Comparison of ENCODE assay signal across 23 mouse cellular contexts in genomic region chr11:68209506-68209905, GRCm38 (mm10).
DNase-seq lines count a peak whose midpoint lies in the region; ATAC-seq lines count a peak whose summit lies in the region.
"Had no signal": no experiment of that assay in that cellular context is flagged by ENCODE, and none has a peak within 500 bp of the region (broad histone marks: within the 10 kb centered on the region; RNA-seq: fewer than 3 reads in every experiment).

No protein-coding gene starts in this region.

- DNase-seq in lung, postnatal 10 days, result no peak
- no peak for DNase-seq in urinary bladder, postnatal 25 days (ENCODE audit: low spot score)
- DNase-seq: adrenal gland, postnatal 14 days; cerebellum, adult 11-12 months; cerebellum, adult 9-11 months; cerebellum, postnatal 36 days; embryo, embryonic 11 days; gastrocnemius, adult 2 months; gastrocnemius, postnatal 36 days; heart, adult 18-20 months; heart, postnatal 10 days; heart, postnatal 4 days had no signal

- H3K36me3 ChIP-seq in lung, embryonic 15.5 days, result no peaks in the 10 kb centered on the region
- H3K36me3 ChIP-seq in intestine, embryonic 15.5 days, result no peaks in the 10 kb centered on the region
- H3K36me3 ChIP-seq in stomach, embryonic 15.5 days, result no peaks in the 10 kb centered on the region
- peaks cover 8% of the 10 kb centered on the region for H3K36me3 ChIP-seq in hindbrain, embryonic 13.5 days
- H3K36me3 ChIP-seq: embryonic facial prominence, embryonic 15.5 days had no signal

- no peak overlapping the region for H3K4me2 ChIP-seq in lung, embryonic 15.5 days
- no peak overlapping the region for H3K4me2 ChIP-seq in intestine, embryonic 15.5 days (replicated peaks)
- H3K4me2 ChIP-seq in stomach, embryonic 15.5 days, result no peak overlapping the region
- no peak overlapping the region for H3K4me2 ChIP-seq in hindbrain, embryonic 13.5 days
- H3K4me2 ChIP-seq: embryonic facial prominence, embryonic 15.5 days; hindbrain, embryonic 14.5 days had no signal

- no peaks in the 10 kb centered on the region for H3K27me3 ChIP-seq in lung, embryonic 15.5 days
- no peaks in the 10 kb centered on the region for H3K27me3 ChIP-seq in intestine, embryonic 15.5 days (replicated peaks)
- H3K27me3 ChIP-seq in stomach, embryonic 15.5 days (replicated peaks), result no peaks in the 10 kb centered on the region
- H3K27me3 ChIP-seq in hindbrain, embryonic 13.5 days, result 0 out of 2 replicates have a peak, but pooled peaks cover 3% of the 10 kb centered on the region
- H3K27me3 ChIP-seq: embryonic facial prominence, embryonic 15.5 days had no signal

- peaks cover 64% of the 10 kb centered on the region for H3K4me1 ChIP-seq in lung, embryonic 15.5 days
- peaks cover 32% of the 10 kb centered on the region for H3K4me1 ChIP-seq in intestine, embryonic 15.5 days (replicated peaks)
- H3K4me1 ChIP-seq in stomach, embryonic 15.5 days, result peaks cover 16% of the 10 kb centered on the region
- H3K4me1 ChIP-seq in hindbrain, embryonic 13.5 days (replicated peaks), result peaks cover 43% of the 10 kb centered on the region

- no peak overlapping the region for H3K9ac ChIP-seq in lung, embryonic 15.5 days
- no peak overlapping the region for H3K9ac ChIP-seq in intestine, embryonic 15.5 days
- no peak overlapping the region for H3K9ac ChIP-seq in stomach, embryonic 15.5 days
- no peak overlapping the region for H3K9ac ChIP-seq in hindbrain, embryonic 13.5 days
- H3K9ac ChIP-seq: embryonic facial prominence, embryonic 15.5 days; hindbrain, embryonic 14.5 days had no signal

- no peak for ATAC-seq in lung, embryonic 15.5 days (ENCODE audit: borderline replicate concordance, extremely low read depth, low FRiP score, low TSS enrichment)
- ATAC-seq in common myeloid progenitor, adult 5-6 weeks (replicated peaks; ENCODE audit: low read depth, poor library complexity, severe bottlenecking), result peak; percentile 64
- ATAC-seq in intestine, embryonic 15.5 days, result no peak
- no peak for ATAC-seq in stomach, embryonic 15.5 days (ENCODE audit: insufficient read depth, low FRiP score, low read depth)
- no peak for ATAC-seq in hindbrain, embryonic 13.5 days (ENCODE audit: low FRiP score)
- ATAC-seq: forebrain, embryonic 14.5 days had no signal

- WGBS in lung, embryonic 15.5 days, result 75% methylated on average over 4 of the region's 4 CpGs
- WGBS in intestine, embryonic 15.5 days, result 81% methylated on average over 4 of the region's 4 CpGs
- WGBS in stomach, embryonic 15.5 days, result 76% methylated on average over 4 of the region's 4 CpGs
- 87% methylated on average over 4 of the region's 4 CpGs for WGBS in hindbrain, embryonic 13.5 days

- H3K9me3 ChIP-seq in lung, embryonic 15.5 days, result no peaks in the 10 kb centered on the region
- H3K9me3 ChIP-seq in intestine, embryonic 15.5 days, result no peaks in the 10 kb centered on the region
- no peaks in the 10 kb centered on the region for H3K9me3 ChIP-seq in stomach, embryonic 15.5 days
- H3K9me3 ChIP-seq in hindbrain, embryonic 13.5 days, result no peaks in the 10 kb centered on the region
- H3K9me3 ChIP-seq: embryonic facial prominence, embryonic 15.5 days; forebrain, embryonic 10.5 days; heart, embryonic 10.5 days had no signal

- peak overlapping the region; percentile 23; the same call in 1 of the 2 replicates for H3K27ac ChIP-seq in lung, embryonic 15.5 days
- peak overlapping the region; percentile 38; the same call in 1 of the 2 replicates for H3K27ac ChIP-seq in intestine, embryonic 15.5 days
- H3K27ac ChIP-seq in stomach, embryonic 15.5 days, result peak overlapping the region; percentile 52; the same call in 1 of the 2 replicates
- H3K27ac ChIP-seq in hindbrain, embryonic 13.5 days, result no peak overlapping the region
- H3K27ac ChIP-seq: embryonic facial prominence, embryonic 15.5 days; gastrocnemius, adult 2 months; heart, embryonic 10.5 days; hindbrain, embryonic 14.5 days had no signal

- no peak overlapping the region for H3K4me3 ChIP-seq in lung, embryonic 15.5 days
- no peak overlapping the region for H3K4me3 ChIP-seq in intestine, embryonic 15.5 days (replicated peaks)
- H3K4me3 ChIP-seq in stomach, embryonic 15.5 days (replicated peaks), result no peak overlapping the region
- no peak overlapping the region for H3K4me3 ChIP-seq in hindbrain, embryonic 13.5 days
- H3K4me3 ChIP-seq: embryonic facial prominence, embryonic 15.5 days; erythroblast, embryonic 14.5 days; forebrain, embryonic 10.5 days; gastrocnemius, adult 2 months; heart, embryonic 10.5 days had no signal
